Mouse (Mus musculus): Measurements from ENCODE around the gene Gm6588. TPM values are rescaled to one million over a fixed set of nuclear protein-coding genes. Genes with fewer than 3 reads are reported as not detected.

The Gm6588 gene
- total and polyA plus RNA-seq, 3 experiments: 0.16 TPM; not detected in 2

GRCm38 (mm10) chr5:112473453-112473852 is 24.2 kb downstream of the Gm6588 start:
- H3K36me3 ChIP-seq (replicated peaks): no peaks in the 10 kb centered on the region
- ATAC-seq (ENCODE audit: extremely low read depth, insufficient number of reproducible peaks, low FRiP score, poor library complexity, severe bottlenecking) (no peak), DNase-seq (ENCODE audit: low spot score) (no peak)
- no peak overlapping the region for H3K4me3 ChIP-seq (ENCODE audit: low read depth, low read length)
- TF ChIP-seq POLR2AphosphoS5 (IDR thresholded peaks at IDR 0.05; ENCODE audit: insufficient replicate concordance, low read depth, low read length): no peak
- no peak for TF ChIP-seq CTCF (IDR thresholded peaks at IDR 0.05; ENCODE audit: low read depth, low read length)
- no peak for TF ChIP-seq TAL1 (conservative IDR thresholded peaks at IDR 0.05; ENCODE audit: low read depth, low read length)
- TF ChIP-seq GATA1 (IDR thresholded peaks at IDR 0.05; ENCODE audit: borderline replicate concordance, low read length): no peak
- TF ChIP-seq GATA2 (IDR thresholded peaks at IDR 0.05; ENCODE audit: borderline replicate concordance, low read depth, low read length): no peak
- H3K9me3 ChIP-seq (replicated peaks): peaks cover 72% of the 10 kb centered on the region
- H3K4me1 ChIP-seq (ENCODE audit: insufficient read depth, low read depth, low read length): no peaks in the 10 kb centered on the region
- no peaks in the 10 kb centered on the region for H3K27me3 ChIP-seq (ENCODE audit: insufficient read depth, low read length)

- peaks cover 84% of the 10 kb centered on the region for H3K9me3 ChIP-seq (replicated peaks)
- no peaks in the 10 kb centered on the region for H3K36me3 ChIP-seq (replicated peaks)
- H3K4me1 ChIP-seq (ENCODE audit: insufficient read depth, low read depth, low read length): no peaks in the 10 kb centered on the region
- no peak for DNase-seq (ENCODE audit: low spot score)
- no peaks in the 10 kb centered on the region for H3K27me3 ChIP-seq (ENCODE audit: insufficient read depth, low read length)
- ATAC-seq (ENCODE audit: extremely low read depth, insufficient number of reproducible peaks, low FRiP score, poor library complexity, severe bottlenecking): no peak
- no peak overlapping the region for H3K4me3 ChIP-seq (ENCODE audit: low read depth, low read length)
- no peak for TF ChIP-seq TAL1 (conservative IDR thresholded peaks at IDR 0.05; ENCODE audit: low read depth, low read length)
Measured at GRCm38 (mm10) chr5:112481946-112482410, 32.8 kb downstream of the Gm6588 start.

GRCm38 (mm10) chr5:112482551-112482950 is 33.3 kb downstream of the Gm6588 start:
- Histone ChIP-seq H3K9me3 (replicated peaks) (peaks cover 86% of the 10 kb centered on the region), H3K27me3 (ENCODE audit: insufficient read depth, low read length) (no peaks in the 10 kb centered on the region), H3K36me3 (replicated peaks) (no peaks in the 10 kb centered on the region), H3K4me1 (ENCODE audit: insufficient read depth, low read depth, low read length) (no peaks in the 10 kb centered on the region), H3K4me3 (ENCODE audit: low read depth, low read length) (no peak overlapping the region)
- no peak for ATAC-seq (ENCODE audit: extremely low read depth, insufficient number of reproducible peaks, low FRiP score, poor library complexity, severe bottlenecking)
- DNase-seq (ENCODE audit: low spot score): no peak
- TF ChIP-seq CTCF (IDR thresholded peaks at IDR 0.05; ENCODE audit: low read depth, low read length): no peak
- no peak for TF ChIP-seq TAL1 (conservative IDR thresholded peaks at IDR 0.05; ENCODE audit: low read depth, low read length)
- TF ChIP-seq GATA1 (IDR thresholded peaks at IDR 0.05; ENCODE audit: borderline replicate concordance, low read length): no peak
- no peak for TF ChIP-seq GATA2 (IDR thresholded peaks at IDR 0.05; ENCODE audit: borderline replicate concordance, low read depth, low read length)
- TF ChIP-seq POLR2AphosphoS5 (IDR thresholded peaks at IDR 0.05; ENCODE audit: insufficient replicate concordance, low read depth, low read length): no peak

- no peaks in the 10 kb centered on the region for H3K36me3 ChIP-seq (replicated peaks)
- H3K9me3 ChIP-seq (replicated peaks): peaks cover 87% of the 10 kb centered on the region
- DNase-seq (ENCODE audit: low spot score) (no peak), ATAC-seq (ENCODE audit: extremely low read depth, insufficient number of reproducible peaks, low FRiP score, poor library complexity, severe bottlenecking) (no peak)
- no peaks in the 10 kb centered on the region for H3K4me1 ChIP-seq (ENCODE audit: insufficient read depth, low read depth, low read length)
- H3K27me3 ChIP-seq (ENCODE audit: insufficient read depth, low read length): no peaks in the 10 kb centered on the region
- H3K4me3 ChIP-seq (ENCODE audit: low read depth, low read length): no peak overlapping the region
- TF ChIP-seq POLR2AphosphoS5 (IDR thresholded peaks at IDR 0.05; ENCODE audit: insufficient replicate concordance, low read depth, low read length): no peak
- no peak for TF ChIP-seq CTCF (IDR thresholded peaks at IDR 0.05; ENCODE audit: low read depth, low read length)
- no peak for TF ChIP-seq GATA2 (IDR thresholded peaks at IDR 0.05; ENCODE audit: borderline replicate concordance, low read depth, low read length)
- TF ChIP-seq TAL1 (conservative IDR thresholded peaks at IDR 0.05; ENCODE audit: low read depth, low read length): no peak
- no peak for TF ChIP-seq GATA1 (IDR thresholded peaks at IDR 0.05; ENCODE audit: borderline replicate concordance, low read length)
Measured at GRCm38 (mm10) chr5:112483030-112483429, 33.8 kb downstream of the Gm6588 start.

- DNase-seq (ENCODE audit: low spot score) (no peak), ATAC-seq (ENCODE audit: extremely low read depth, insufficient number of reproducible peaks, low FRiP score, poor library complexity, severe bottlenecking) (no peak)
- H3K4me1 ChIP-seq (ENCODE audit: insufficient read depth, low read depth, low read length): no peaks in the 10 kb centered on the region
- no peak overlapping the region for H3K4me3 ChIP-seq (ENCODE audit: low read depth, low read length)
- no peaks in the 10 kb centered on the region for H3K27me3 ChIP-seq (ENCODE audit: insufficient read depth, low read length)
- TF ChIP-seq GATA2 (IDR thresholded peaks at IDR 0.05; ENCODE audit: borderline replicate concordance, low read depth, low read length) (no peak), GATA1 (IDR thresholded peaks at IDR 0.05; ENCODE audit: borderline replicate concordance, low read length) (no peak), CTCF (IDR thresholded peaks at IDR 0.05; ENCODE audit: low read depth, low read length) (no peak), TAL1 (conservative IDR thresholded peaks at IDR 0.05; ENCODE audit: low read depth, low read length) (no peak), POLR2AphosphoS5 (IDR thresholded peaks at IDR 0.05; ENCODE audit: insufficient replicate concordance, low read depth, low read length) (peak; percentile 58; the same call in 1 of the 2 replicates)
- H3K9me3 ChIP-seq (replicated peaks): peaks cover 89% of the 10 kb centered on the region
- H3K36me3 ChIP-seq (replicated peaks): no peaks in the 10 kb centered on the region
Measured at GRCm38 (mm10) chr5:112484924-112485715, 35.9 kb downstream of the Gm6588 start.

GRCm38 (mm10) chr5:112486415-112486814 is 37.2 kb downstream of the Gm6588 start:
- H3K36me3 ChIP-seq (replicated peaks): no peaks in the 10 kb centered on the region
- peaks cover 90% of the 10 kb centered on the region for H3K9me3 ChIP-seq (replicated peaks)
- no peaks in the 10 kb centered on the region for H3K27me3 ChIP-seq (ENCODE audit: insufficient read depth, low read length)
- H3K4me1 ChIP-seq (ENCODE audit: insufficient read depth, low read depth, low read length): no peaks in the 10 kb centered on the region
- ATAC-seq (ENCODE audit: extremely low read depth, insufficient number of reproducible peaks, low FRiP score, poor library complexity, severe bottlenecking): no peak
- TF ChIP-seq GATA1 (IDR thresholded peaks at IDR 0.05; ENCODE audit: borderline replicate concordance, low read length) (no peak), TAL1 (conservative IDR thresholded peaks at IDR 0.05; ENCODE audit: low read depth, low read length) (no peak), CTCF (IDR thresholded peaks at IDR 0.05; ENCODE audit: low read depth, low read length) (no peak), POLR2AphosphoS5 (IDR thresholded peaks at IDR 0.05; ENCODE audit: insufficient replicate concordance, low read depth, low read length) (no peak), GATA2 (IDR thresholded peaks at IDR 0.05; ENCODE audit: borderline replicate concordance, low read depth, low read length) (no peak)
- no peak for DNase-seq (ENCODE audit: low spot score)
- no peak overlapping the region for H3K4me3 ChIP-seq (ENCODE audit: low read depth, low read length)

Measured in G1E (cell line).